Mouse (Mus musculus): Measurements from ENCODE around the gene Tapbp. TPM values are rescaled to one million over a fixed set of nuclear protein-coding genes. Genes with fewer than 3 reads are reported as not detected.
"Not testable (repeated sequence)": the region's sequence is repeated elsewhere in the genome, so short reads cannot be mapped to it uniquely, and the experiment has no call there.

The Tapbp gene
- total and polyA plus RNA-seq, 2 experiments from 2014 or later = 29.1 to 44.4 TPM

- peak; percentile 100 for DNase-seq (ENCODE audit: low spot score)
- Histone ChIP-seq H3K4me3 (ENCODE audit: low read depth, low read length) (peak within 1 kb of the TSS; percentile 50), H3K27ac (ENCODE audit: low read depth, low read length) (no peak within 1 kb of the TSS), H3K27me3 (ENCODE audit: insufficient read depth, low read length) (no peaks in the 10 kb centered on the region), H3K4me2 (ENCODE audit: low read depth, low read length, poor library complexity, severe bottlenecking) (peak within 1 kb of the TSS; percentile 66), H3K4me1 (ENCODE audit: insufficient read depth, low read length) (no peaks in the 10 kb centered on the region), H3K9ac (replicated peaks; ENCODE audit: low read length, poor library complexity, severe bottlenecking) (no peak within 1 kb of the TSS; the same call in 1 of the 2 replicates), H3K36me3 (ENCODE audit: insufficient read depth, low read length) (no peaks in the 10 kb centered on the region), H3K9me3 (ENCODE audit: low read length) (no peaks in the 10 kb centered on the region)
- peak; percentile 100 for TF ChIP-seq CTCF (IDR thresholded peaks at IDR 0.05)
- WGBS = under 1% methylated on average over 49 of the region's 49 CpGs
- peak; percentile 99 for ATAC-seq (ENCODE audit: low FRiP score)
These were observed 25.1 kb upstream of the Tapbp start, which contains the start of gene Kifc1 for GRCm38 (mm10) chr17:33890533-33891059. TSS of gene Kifc1 (minus strand) at chr17:33890661.

GRCm38 (mm10) chr17:33891357-33891756 is 24.3 kb upstream of the Tapbp start:
- Histone ChIP-seq H3K27ac (ENCODE audit: low read depth, low read length) (no peak overlapping the region), H3K4me1 (ENCODE audit: insufficient read depth, low read length) (no peaks in the 10 kb centered on the region), H3K4me3 (ENCODE audit: low read depth, low read length) (no peak overlapping the region), H3K4me2 (ENCODE audit: low read depth, low read length, poor library complexity, severe bottlenecking) (no peak overlapping the region), H3K9ac (replicated peaks; ENCODE audit: low read length, poor library complexity, severe bottlenecking) (no peak overlapping the region), H3K27me3 (ENCODE audit: insufficient read depth, low read length) (no peaks in the 10 kb centered on the region), H3K36me3 (ENCODE audit: insufficient read depth, low read length) (no peaks in the 10 kb centered on the region), H3K9me3 (ENCODE audit: low read length) (no peaks in the 10 kb centered on the region)
- no peak for TF ChIP-seq CTCF (IDR thresholded peaks at IDR 0.05)
- DNase-seq (ENCODE audit: low spot score) (no peak), ATAC-seq (ENCODE audit: low FRiP score) (no peak)
- WGBS = 68% methylated on average over 2 of the region's 2 CpGs

GRCm38 (mm10) chr17:33891892-33892291 is 23.8 kb upstream of the Tapbp start:
- H3K4me3 ChIP-seq (ENCODE audit: low read depth, low read length); H3K27ac ChIP-seq (ENCODE audit: low read depth, low read length); H3K27me3 ChIP-seq (ENCODE audit: insufficient read depth, low read length); H3K4me1 ChIP-seq (ENCODE audit: insufficient read depth, low read length); H3K4me2 ChIP-seq (ENCODE audit: low read depth, low read length, poor library complexity, severe bottlenecking); H3K36me3 ChIP-seq (ENCODE audit: insufficient read depth, low read length); ATAC-seq (ENCODE audit: low FRiP score); DNase-seq (ENCODE audit: low spot score); H3K9me3 ChIP-seq (ENCODE audit: low read length); H3K9ac ChIP-seq (replicated peaks; ENCODE audit: low read length, poor library complexity, severe bottlenecking): not testable (repeated sequence)
- WGBS = 69% methylated on average over 6 of the region's 6 CpGs
- peak; percentile 18; the same call in 1 of the 2 replicates for TF ChIP-seq CTCF (IDR thresholded peaks at IDR 0.05)

- Histone ChIP-seq H3K9me3 (ENCODE audit: low read length) (no peaks in the 10 kb centered on the region), H3K4me2 (ENCODE audit: low read depth, low read length, poor library complexity, severe bottlenecking) (no peak overlapping the region), H3K36me3 (ENCODE audit: insufficient read depth, low read length) (no peaks in the 10 kb centered on the region), H3K4me1 (ENCODE audit: insufficient read depth, low read length) (no peaks in the 10 kb centered on the region), H3K27me3 (ENCODE audit: insufficient read depth, low read length) (no peaks in the 10 kb centered on the region), H3K27ac (ENCODE audit: low read depth, low read length) (no peak overlapping the region), H3K4me3 (ENCODE audit: low read depth, low read length) (no peak overlapping the region), H3K9ac (replicated peaks; ENCODE audit: low read length, poor library complexity, severe bottlenecking) (no peak overlapping the region)
- no peak for ATAC-seq (ENCODE audit: low FRiP score)
- 17% methylated on average over 7 of the region's 7 CpGs for WGBS
- no peak for TF ChIP-seq CTCF (IDR thresholded peaks at IDR 0.05)
- no peak for DNase-seq (ENCODE audit: low spot score)
These were observed 23.3 kb upstream of the Tapbp start for GRCm38 (mm10) chr17:33892429-33892828.

GRCm38 (mm10) chr17:33893011-33893410 is 22.7 kb upstream of the Tapbp start:
- H3K4me3 ChIP-seq (ENCODE audit: low read depth, low read length); ATAC-seq (ENCODE audit: low FRiP score); H3K27me3 ChIP-seq (ENCODE audit: insufficient read depth, low read length); DNase-seq (ENCODE audit: low spot score); H3K4me1 ChIP-seq (ENCODE audit: insufficient read depth, low read length); H3K27ac ChIP-seq (ENCODE audit: low read depth, low read length); H3K9ac ChIP-seq (replicated peaks; ENCODE audit: low read length, poor library complexity, severe bottlenecking); H3K9me3 ChIP-seq (ENCODE audit: low read length); H3K4me2 ChIP-seq (ENCODE audit: low read depth, low read length, poor library complexity, severe bottlenecking); H3K36me3 ChIP-seq (ENCODE audit: insufficient read depth, low read length): not testable (repeated sequence)
- 79% methylated on average over 4 of the region's 4 CpGs for WGBS

GRCm38 (mm10) chr17:33897114-33897794 is 18.4 kb upstream of the Tapbp start:
- Histone ChIP-seq H3K4me1 (ENCODE audit: insufficient read depth, low read length) (no peaks in the 10 kb centered on the region), H3K27me3 (ENCODE audit: insufficient read depth, low read length) (no peaks in the 10 kb centered on the region), H3K27ac (ENCODE audit: low read depth, low read length) (no peak overlapping the region), H3K4me2 (ENCODE audit: low read depth, low read length, poor library complexity, severe bottlenecking) (no peak overlapping the region), H3K9ac (replicated peaks; ENCODE audit: low read length, poor library complexity, severe bottlenecking) (no peak overlapping the region), H3K9me3 (ENCODE audit: low read length) (no peaks in the 10 kb centered on the region), H3K36me3 (ENCODE audit: insufficient read depth, low read length) (no peaks in the 10 kb centered on the region), H3K4me3 (ENCODE audit: low read depth, low read length) (no peak overlapping the region)
- peak; percentile 67 for DNase-seq (ENCODE audit: low spot score)
- 46% methylated on average over 6 of the region's 6 CpGs for WGBS
- peak; percentile 69 for TF ChIP-seq CTCF (IDR thresholded peaks at IDR 0.05)
- no peak for ATAC-seq (ENCODE audit: low FRiP score)

- H3K36me3 ChIP-seq (ENCODE audit: insufficient read depth, low read length) = not testable (repeated sequence)
- WGBS = 85% methylated on average over 4 of the region's 4 CpGs
These were observed 17.5 kb upstream of the Tapbp start for GRCm38 (mm10) chr17:33898193-33898592.

More at GRCm38 (mm10) chr17:33898193-33898592, 17.5 kb upstream of the Tapbp start:
- H3K4me2 ChIP-seq (ENCODE audit: low read depth, low read length, poor library complexity, severe bottlenecking); H3K4me3 ChIP-seq (ENCODE audit: low read depth, low read length); DNase-seq (ENCODE audit: low spot score); H3K9ac ChIP-seq (replicated peaks; ENCODE audit: low read length, poor library complexity, severe bottlenecking); H3K4me1 ChIP-seq (ENCODE audit: insufficient read depth, low read length); ATAC-seq (ENCODE audit: low FRiP score); H3K9me3 ChIP-seq (ENCODE audit: low read length); H3K27ac ChIP-seq (ENCODE audit: low read depth, low read length); H3K27me3 ChIP-seq (ENCODE audit: insufficient read depth, low read length): not testable (repeated sequence)

Measured in midbrain, postnatal 0 days (tissue).